Mouse (Mus musculus): Measurements from ENCODE around the gene Mff.
A peak's percentile ranks its signal among the peaks of the same experiment; 100 is the strongest.

The Mff gene

GRCm38 (mm10) chr1:82724339-82725025, at the start of gene Mff:
Gene Mff (plus strand): TSS chr1:82724890.
- DNase-seq (ENCODE audit: low spot score in 2 of 2) = peak; percentile 75 to 92

GRCm38 (mm10) chr1:82686328-82686727, 38.4 kb upstream of the Mff start:
- no peak for DNase-seq (ENCODE audit: low spot score in 2 of 2)

GRCm38 (mm10) chr1:82686866-82687265, 37.8 kb upstream of the Mff start:
- DNase-seq (ENCODE audit: low spot score in 2 of 2) = no peak

- DNase-seq (ENCODE audit: low spot score in 2 of 2) = no peak
These were observed 36.8 kb upstream of the Mff start for GRCm38 (mm10) chr1:82687931-82688330.

- no peak for DNase-seq (ENCODE audit: low spot score in 2 of 2)
These were observed 28.8 kb upstream of the Mff start for GRCm38 (mm10) chr1:82695915-82696314.

GRCm38 (mm10) chr1:82717816-82718512, 6.7 kb upstream of the Mff start:
- no peak for DNase-seq (ENCODE audit: low spot score in 2 of 2)

- DNase-seq (ENCODE audit: low spot score in 2 of 2) = peak in 1 of 2 experiments; percentile 5
These were observed 560 bp downstream of the Mff start for GRCm38 (mm10) chr1:82725026-82725874.

GRCm38 (mm10) chr1:82725875-82726185, 1.1 kb downstream of the Mff start:
- DNase-seq (ENCODE audit: low spot score in 2 of 2) = no peak

- no peak for DNase-seq (ENCODE audit: low spot score in 2 of 2)
These were observed 1.8 kb downstream of the Mff start for GRCm38 (mm10) chr1:82726482-82726881.

- DNase-seq (ENCODE audit: low spot score in 2 of 2) = no peak
These were observed 8.7 kb downstream of the Mff start for GRCm38 (mm10) chr1:82733357-82733756.

GRCm38 (mm10) chr1:82738066-82738465, 13.4 kb downstream of the Mff start:
- DNase-seq (ENCODE audit: low spot score in 2 of 2) = no peak

- DNase-seq (ENCODE audit: low spot score in 2 of 2) = no peak
These were observed 16.8 kb downstream of the Mff start for GRCm38 (mm10) chr1:82741539-82741938.

- no peak for DNase-seq (ENCODE audit: low spot score in 2 of 2)
These were observed 19.3 kb downstream of the Mff start for GRCm38 (mm10) chr1:82743962-82744361.

GRCm38 (mm10) chr1:82746408-82746807, 21.7 kb downstream of the Mff start:
- DNase-seq (ENCODE audit: low spot score in 2 of 2) = no peak

- no peak for DNase-seq (ENCODE audit: low spot score in 2 of 2)
These were observed 23.2 kb downstream of the Mff start for GRCm38 (mm10) chr1:82747714-82748452.

- no peak for DNase-seq (ENCODE audit: low spot score in 2 of 2)
These were observed 34.8 kb downstream of the Mff start for GRCm38 (mm10) chr1:82759520-82759919.

GRCm38 (mm10) chr1:82761454-82762169, 36.9 kb downstream of the Mff start:
- DNase-seq (ENCODE audit: low spot score in 2 of 2) = no peak

GRCm38 (mm10) chr1:82762274-82762673, 37.6 kb downstream of the Mff start:
- no peak for DNase-seq (ENCODE audit: low spot score in 2 of 2)

- DNase-seq (ENCODE audit: low spot score in 2 of 2) = no peak
These were observed 41.5 kb downstream of the Mff start for GRCm38 (mm10) chr1:82766227-82766626.

- DNase-seq (ENCODE audit: low spot score in 2 of 2) = no peak
These were observed 42.0 kb downstream of the Mff start for GRCm38 (mm10) chr1:82766641-82767040.

- no peak for DNase-seq (ENCODE audit: low spot score in 2 of 2)
These were observed 43.6 kb downstream of the Mff start, which contains the start of gene Tm4sf20 for GRCm38 (mm10) chr1:82768269-82768668. Gene Tm4sf20 (minus strand): TSS chr1:82768461.
